Mouse (Mus musculus): Measurements from ENCODE around the gene Chrm4. TPM values are rescaled to one million over a fixed set of nuclear protein-coding genes. Genes with fewer than 3 reads are reported as not detected.

The Chrm4 gene
- polyA plus RNA-seq (2014; fragmentation: Illumina TruSeq; extraction: RNeasy Lipid Tissue Mini Kit (QIAGEN cat#74804); ENCODE audit: insufficient read depth, low read depth, low replicate concordance): not detected

DNA sequence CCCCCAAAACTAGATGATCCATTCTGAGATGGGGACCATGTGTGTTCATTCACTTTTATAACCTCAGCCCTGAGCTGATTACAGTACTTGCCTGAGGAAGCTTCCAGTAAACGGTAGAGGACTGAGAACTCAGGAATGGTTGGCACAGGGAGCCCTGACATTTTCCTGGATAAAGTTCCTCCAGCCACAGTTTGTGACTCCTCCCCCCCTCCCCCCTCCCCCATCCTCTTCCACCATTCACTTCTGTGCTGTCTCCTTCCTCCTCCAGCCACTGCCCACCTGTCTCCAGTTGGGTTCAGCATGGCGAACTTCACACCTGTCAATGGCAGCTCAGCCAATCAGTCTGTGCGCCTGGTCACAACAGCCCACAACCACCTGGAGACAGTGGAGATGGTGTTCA lies at the start of gene Chrm4:
Chrm4 (plus strand) TSS at position 301 of the 400 bp plus-strand sequence.

DNA sequence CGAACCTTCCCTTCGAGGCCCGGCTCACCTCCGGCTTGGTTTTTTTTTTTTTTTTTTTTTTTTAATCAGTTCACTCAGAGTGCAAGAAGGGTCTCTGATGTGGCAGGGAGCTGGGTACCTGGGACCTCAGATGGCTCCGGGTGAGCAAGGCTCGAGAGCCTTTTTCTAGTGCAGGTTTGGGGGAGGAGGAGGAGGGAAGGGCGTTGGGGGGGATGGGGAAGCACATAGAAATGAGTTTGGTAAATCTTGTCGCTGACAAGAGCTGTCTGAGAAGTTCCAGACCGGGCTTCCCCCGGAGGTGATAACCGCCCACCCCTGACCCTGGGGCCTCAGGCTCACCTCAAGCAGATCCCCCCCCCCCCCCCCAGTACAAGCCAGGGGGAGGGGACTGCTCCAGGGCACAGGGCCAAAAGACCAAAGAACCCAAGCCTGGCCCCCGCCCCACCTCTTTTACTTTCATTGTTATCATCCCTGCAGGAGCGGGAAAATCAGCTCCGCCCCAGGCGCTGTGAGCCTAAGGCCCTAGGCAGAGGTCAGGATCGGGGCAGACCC lies 5.2 kb downstream of the Chrm4 start, which contains the start of gene Mdk:
Mdk (minus strand) TSS at position 138 of the 552 bp plus-strand sequence.

DNA sequence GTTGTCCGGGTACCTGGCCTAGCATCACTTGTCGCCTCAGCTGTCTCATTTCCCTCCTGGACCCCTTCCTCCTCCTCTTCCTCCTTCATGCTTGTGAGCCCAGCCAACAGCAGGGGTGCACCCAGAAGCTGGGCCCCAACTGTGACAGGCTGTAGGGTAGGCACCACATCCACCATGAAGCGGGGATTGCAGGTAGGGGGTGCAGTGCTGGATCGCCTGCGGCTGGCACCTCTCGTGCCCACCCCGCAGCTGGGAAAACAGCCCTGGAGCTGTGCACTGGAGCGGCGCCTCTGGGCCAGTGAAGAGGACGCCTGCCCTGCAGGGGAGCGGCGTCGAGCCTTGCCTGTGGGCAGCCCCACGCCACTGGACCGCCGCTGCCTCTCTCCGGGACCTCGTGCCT lies 18.4 kb downstream of the Chrm4 start, which contains the start of gene Gm9821:
Gm9821 (plus strand) TSS at position 221 of the 400 bp plus-strand sequence.

DNA sequence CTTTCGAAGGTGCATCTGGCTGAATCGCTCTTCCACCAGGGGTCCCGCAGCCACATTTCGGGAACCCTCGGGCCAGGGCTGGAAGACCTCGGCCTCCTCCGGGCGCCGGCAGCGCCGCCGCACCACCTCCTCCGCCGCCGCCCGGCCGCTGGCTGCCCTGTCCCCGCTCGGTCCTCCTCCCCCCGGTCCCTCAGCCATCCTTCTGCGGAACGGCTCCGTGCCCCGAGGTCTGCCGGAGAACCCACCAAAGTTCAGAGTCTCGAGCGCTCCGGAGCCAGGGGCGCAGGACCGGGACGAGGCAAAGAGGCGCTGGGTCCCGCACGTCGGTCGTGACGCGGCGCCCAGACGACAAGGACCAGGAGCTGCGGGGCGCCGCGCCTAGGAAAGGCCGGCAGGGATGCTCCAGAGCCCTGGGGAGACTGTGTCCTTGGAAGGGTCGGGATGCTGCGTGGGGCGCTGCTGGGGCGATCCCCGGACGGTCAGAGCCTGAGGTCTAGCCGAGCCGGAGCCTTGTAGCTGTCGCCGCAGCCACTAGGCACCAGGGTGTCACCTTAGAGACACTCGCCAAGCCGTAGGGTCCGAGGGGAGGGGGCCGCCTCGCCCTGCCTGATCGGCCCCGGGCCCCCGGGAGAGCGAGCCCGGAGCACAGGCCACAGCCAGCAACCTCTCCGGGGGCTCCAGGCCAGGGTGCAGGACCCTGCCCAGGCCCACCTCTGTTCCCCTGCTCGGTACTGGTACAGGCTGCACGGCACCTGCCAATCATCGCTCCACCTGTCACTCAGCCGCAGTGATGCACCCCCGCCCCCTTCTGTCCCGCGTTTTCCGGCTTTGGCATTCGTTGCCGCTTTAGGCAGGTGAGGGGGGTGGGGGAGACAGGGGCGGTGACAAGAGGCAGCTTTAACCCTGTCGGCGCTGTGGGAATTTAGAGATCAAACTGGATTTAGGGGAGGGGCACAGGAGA lies 48.8 kb downstream of the Chrm4 start, which contains the start of gene Dgkz:
Dgkz (minus strand) TSS at position 284 of the 961 bp plus-strand sequence.

Other genes starting within 250 kb of the Chrm4 start
- 18.3 TPM for gene Atg13, start 216.7 kb upstream of the Chrm4 start, polyA plus RNA-seq (2014; fragmentation: Illumina TruSeq; extraction: RNeasy Lipid Tissue Mini Kit (QIAGEN cat#74804); ENCODE audit: insufficient read depth, low read depth, low replicate concordance)
- 5.2 TPM for gene Harbi1, start 216.4 kb upstream of the Chrm4 start, polyA plus RNA-seq (2014; fragmentation: Illumina TruSeq; extraction: RNeasy Lipid Tissue Mini Kit (QIAGEN cat#74804); ENCODE audit: insufficient read depth, low read depth, low replicate concordance)
- 7.7 TPM for gene Ambra1, start 197.1 kb upstream of the Chrm4 start, polyA plus RNA-seq (2014; fragmentation: Illumina TruSeq; extraction: RNeasy Lipid Tissue Mini Kit (QIAGEN cat#74804); ENCODE audit: insufficient read depth, low read depth, low replicate concordance)
- 20.2 TPM for gene Mdk, start 5.0 kb downstream of the Chrm4 start, polyA plus RNA-seq (2014; fragmentation: Illumina TruSeq; extraction: RNeasy Lipid Tissue Mini Kit (QIAGEN cat#74804); ENCODE audit: insufficient read depth, low read depth, low replicate concordance)
- gene Gm9821, start 18.5 kb downstream of the Chrm4 start, polyA plus RNA-seq (2014; fragmentation: Illumina TruSeq; extraction: RNeasy Lipid Tissue Mini Kit (QIAGEN cat#74804); ENCODE audit: insufficient read depth, low read depth, low replicate concordance): not detected
- 67.6 TPM for gene Dgkz, start 48.6 kb downstream of the Chrm4 start, polyA plus RNA-seq (2014; fragmentation: Illumina TruSeq; extraction: RNeasy Lipid Tissue Mini Kit (QIAGEN cat#74804); ENCODE audit: insufficient read depth, low read depth, low replicate concordance)
- gene Creb3l1, start 97.3 kb downstream of the Chrm4 start, polyA plus RNA-seq (2014; fragmentation: Illumina TruSeq; extraction: RNeasy Lipid Tissue Mini Kit (QIAGEN cat#74804); ENCODE audit: insufficient read depth, low read depth, low replicate concordance): 10.9 TPM
- 9.7 TPM for gene Phf21a, start 165.9 kb downstream of the Chrm4 start, polyA plus RNA-seq (2014; fragmentation: Illumina TruSeq; extraction: RNeasy Lipid Tissue Mini Kit (QIAGEN cat#74804); ENCODE audit: insufficient read depth, low read depth, low replicate concordance)